Mouse (Mus musculus) heart, adult 2 months (tissue): ENCODE measurements around the gene Gm4881.

Experiments used
- CTCF ChIP-seq: fragments of 200-600 bp; IDR thresholded peaks from 2 replicates; pipeline ENCODE4 v1.8.1; 2022; ENCODE audit warnings: antibody characterized with exemption, mild to moderate bottlenecking, moderate library complexity
- EP300 ChIP-seq: fragments of 200-500 bp; IDR thresholded peaks from 2 replicates; pipeline ENCODE4 v1.6.1; 2011; ENCODE audit warnings: low read depth, low read length, control low read depth; ENCODE audit not compliant: insufficient read depth
- POLR2A ChIP-seq: fragments of 200-500 bp; IDR thresholded peaks from 2 replicates; pipeline ENCODE4 v1.6.1; 2011; ENCODE audit warnings: mild to moderate bottlenecking, low read depth, low read length, control low read depth; ENCODE audit not compliant: insufficient read depth

- TF ChIP-seq POLR2A (no peak), CTCF (peak; percentile 95), EP300 (no peak)
These were observed 30.8 kb upstream of the Gm4881 start for GRCm38 (mm10) chr7:24974893-24975595.
